Mouse (Mus musculus) right cerebral cortex, postnatal 4 days (tissue): ENCODE measurements around the gene Nectin1.

Source experiments
- DNase-seq: peaks from one replicate; pipeline ENCODE4 v3.0.0-alpha.2; 2022

The Nectin1 gene

GRCm38 (mm10) chr9:43768779-43769178 is 25.0 kb downstream of the Nectin1 start:
- no peak for DNase-seq

- DNase-seq: no peak
Observed at GRCm38 (mm10) chr9:43769228-43769627, 25.4 kb downstream of the Nectin1 start.

- no peak for DNase-seq
Observed at GRCm38 (mm10) chr9:43769940-43770339, 26.2 kb downstream of the Nectin1 start.

GRCm38 (mm10) chr9:43771041-43771440 is 27.3 kb downstream of the Nectin1 start:
- no peak for DNase-seq

GRCm38 (mm10) chr9:43772460-43772859 is 28.7 kb downstream of the Nectin1 start:
- DNase-seq: no peak

- DNase-seq: no peak
Observed at GRCm38 (mm10) chr9:43773521-43773920, 29.7 kb downstream of the Nectin1 start.

- DNase-seq: no peak
Observed at GRCm38 (mm10) chr9:43774427-43774826, 30.6 kb downstream of the Nectin1 start.

- no peak for DNase-seq
Observed at GRCm38 (mm10) chr9:43776231-43776630, 32.4 kb downstream of the Nectin1 start.

- DNase-seq: no peak
Observed at GRCm38 (mm10) chr9:43777362-43778360, 33.9 kb downstream of the Nectin1 start.

GRCm38 (mm10) chr9:43780883-43781282 is 37.1 kb downstream of the Nectin1 start:
- DNase-seq: peak; percentile 25

- DNase-seq: no peak
Observed at GRCm38 (mm10) chr9:43782401-43782800, 38.6 kb downstream of the Nectin1 start.

GRCm38 (mm10) chr9:43783959-43784358 is 40.2 kb downstream of the Nectin1 start:
- DNase-seq: no peak

GRCm38 (mm10) chr9:43784841-43785240 is 41.1 kb downstream of the Nectin1 start:
- no peak for DNase-seq

GRCm38 (mm10) chr9:43787591-43787990 is 43.8 kb downstream of the Nectin1 start:
- no peak for DNase-seq

- DNase-seq: no peak
Observed at GRCm38 (mm10) chr9:43792681-43793080, 48.9 kb downstream of the Nectin1 start.

GRCm38 (mm10) chr9:43793411-43793810 is 49.6 kb downstream of the Nectin1 start:
- no peak for DNase-seq

GRCm38 (mm10) chr9:43796031-43796430 is 52.2 kb downstream of the Nectin1 start:
- no peak for DNase-seq

GRCm38 (mm10) chr9:43796841-43797740 is 53.3 kb downstream of the Nectin1 start:
- no peak for DNase-seq

GRCm38 (mm10) chr9:43797746-43798145 is 54.0 kb downstream of the Nectin1 start:
- no peak for DNase-seq

GRCm38 (mm10) chr9:43800525-43800924 is 56.7 kb downstream of the Nectin1 start:
- no peak for DNase-seq

GRCm38 (mm10) chr9:43801911-43802310 is 58.1 kb downstream of the Nectin1 start:
- DNase-seq: peak; percentile 57

GRCm38 (mm10) chr9:43807565-43807964 is 63.8 kb downstream of the Nectin1 start:
- DNase-seq: no peak

- no peak for DNase-seq
Observed at GRCm38 (mm10) chr9:43808099-43808498, 64.3 kb downstream of the Nectin1 start.
